Mouse (Mus musculus): ENCODE data around the gene Olfr975. TPM values are rescaled to one million over a fixed set of nuclear protein-coding genes. Genes with fewer than 3 reads are reported as not detected.
"Not testable (repeated sequence)": the region's sequence is repeated elsewhere in the genome, so short reads cannot be mapped to it uniquely, and the experiment has no call there.

Gene Olfr975
- not detected in 2 replicates for polyA plus RNA-seq (2012; rRNA removed)

- no peak for DNase-seq (ENCODE audit: low read depth in 1 of 2, low spot score in 2 of 2)
- H3K4me3 ChIP-seq (ENCODE audit: extremely low read depth, insufficient read depth, insufficient read length), result no peak within 1 kb of the TSS
- H3K4me1 ChIP-seq (ENCODE audit: control insufficient read depth, insufficient read depth, insufficient read length), result no peaks in the 10 kb centered on the region
- WGBS, result 70% methylated on average over 1 of the region's 1 CpGs
- H3K27me3 ChIP-seq (ENCODE audit: control insufficient read depth, insufficient read depth, low read length), result no peaks in the 10 kb centered on the region
- H3K36me3 ChIP-seq (ENCODE audit: control insufficient read depth, insufficient read depth, low read length), result no peaks in the 10 kb centered on the region
- TF ChIP-seq POLR2A (IDR thresholded peaks at IDR 0.05; ENCODE audit: low read depth, low read length), result no peak
- H3K27ac ChIP-seq (ENCODE audit: insufficient read depth, low read length), result no peak within 1 kb of the TSS
These were observed at the start of gene Olfr975 for GRCm38 (mm10) chr9:39951946-39952345. Olfr975 (minus strand) TSS chr9:39952046.

GRCm38 (mm10) chr9:39991813-39992212 lies 40.0 kb upstream of the Olfr975 start, which contains the start of gene Olfr978:
Olfr978 (plus strand) TSS chr9:39992113.
- H3K27ac ChIP-seq (ENCODE audit: insufficient read depth, low read length), result no peak within 1 kb of the TSS
- no peaks in the 10 kb centered on the region for H3K4me1 ChIP-seq (ENCODE audit: control insufficient read depth, insufficient read depth, insufficient read length)
- no peaks in the 10 kb centered on the region for H3K36me3 ChIP-seq (ENCODE audit: control insufficient read depth, insufficient read depth, low read length)
- 86% methylated on average over 2 of the region's 2 CpGs for WGBS
- no peak for DNase-seq (ENCODE audit: low read depth in 1 of 2, low spot score in 2 of 2)
- no peak within 1 kb of the TSS for H3K4me3 ChIP-seq (ENCODE audit: extremely low read depth, insufficient read depth, insufficient read length)
- no peaks in the 10 kb centered on the region for H3K27me3 ChIP-seq (ENCODE audit: control insufficient read depth, insufficient read depth, low read length)
- TF ChIP-seq POLR2A (IDR thresholded peaks at IDR 0.05; ENCODE audit: low read depth, low read length) (no peak), CTCF (IDR thresholded peaks at IDR 0.05; ENCODE audit: extremely low read depth, insufficient read depth, insufficient read length, insufficient replicate concordance) (no peak)

GRCm38 (mm10) chr9:39976581-39977145 lies 24.8 kb upstream of the Olfr975 start:
- H3K36me3 ChIP-seq (ENCODE audit: control insufficient read depth, insufficient read depth, low read length); H3K4me3 ChIP-seq (ENCODE audit: extremely low read depth, insufficient read depth, insufficient read length); H3K4me1 ChIP-seq (ENCODE audit: control insufficient read depth, insufficient read depth, insufficient read length); H3K27me3 ChIP-seq (ENCODE audit: control insufficient read depth, insufficient read depth, low read length); H3K27ac ChIP-seq (ENCODE audit: insufficient read depth, low read length); DNase-seq (ENCODE audit: low read depth in 1 of 2, low spot score in 2 of 2): not testable (repeated sequence)
- 88% methylated on average over 1 of the region's 1 CpGs for WGBS

- not testable (repeated sequence) for H3K27ac ChIP-seq (ENCODE audit: insufficient read depth, low read length); H3K4me3 ChIP-seq (ENCODE audit: extremely low read depth, insufficient read depth, insufficient read length); H3K36me3 ChIP-seq (ENCODE audit: control insufficient read depth, insufficient read depth, low read length); H3K27me3 ChIP-seq (ENCODE audit: control insufficient read depth, insufficient read depth, low read length); DNase-seq (ENCODE audit: low read depth in 1 of 2, low spot score in 2 of 2); H3K4me1 ChIP-seq (ENCODE audit: control insufficient read depth, insufficient read depth, insufficient read length)
- WGBS, result 81% methylated on average over 8 of the region's 9 CpGs
These were observed 9.2 kb upstream of the Olfr975 start, which contains the start of gene Olfr976 for GRCm38 (mm10) chr9:39961033-39961432. Olfr976 (minus strand) TSS chr9:39961133.

GRCm38 (mm10) chr9:39937201-39937600 lies 14.6 kb downstream of the Olfr975 start, which contains the start of gene Olfr974:
Olfr974 (plus strand) TSS chr9:39937501.
- 89% methylated on average over 1 of the region's 1 CpGs for WGBS
- H3K27me3 ChIP-seq (ENCODE audit: control insufficient read depth, insufficient read depth, low read length), result no peaks in the 10 kb centered on the region
- H3K4me1 ChIP-seq (ENCODE audit: control insufficient read depth, insufficient read depth, insufficient read length), result no peaks in the 10 kb centered on the region
- H3K27ac ChIP-seq (ENCODE audit: insufficient read depth, low read length), result no peak within 1 kb of the TSS
- TF ChIP-seq CTCF (IDR thresholded peaks at IDR 0.05; ENCODE audit: extremely low read depth, insufficient read depth, insufficient read length, insufficient replicate concordance), result no peak
- no peak for TF ChIP-seq POLR2A (IDR thresholded peaks at IDR 0.05; ENCODE audit: low read depth, low read length)
- H3K36me3 ChIP-seq (ENCODE audit: control insufficient read depth, insufficient read depth, low read length), result no peaks in the 10 kb centered on the region
- no peak for DNase-seq (ENCODE audit: low read depth in 1 of 2, low spot score in 2 of 2)
- no peak within 1 kb of the TSS for H3K4me3 ChIP-seq (ENCODE audit: extremely low read depth, insufficient read depth, insufficient read length)

GRCm38 (mm10) chr9:39928837-39929236 lies 23.0 kb downstream of the Olfr975 start:
- not testable (repeated sequence) for H3K4me3 ChIP-seq (ENCODE audit: extremely low read depth, insufficient read depth, insufficient read length); H3K27ac ChIP-seq (ENCODE audit: insufficient read depth, low read length); H3K36me3 ChIP-seq (ENCODE audit: control insufficient read depth, insufficient read depth, low read length); DNase-seq (ENCODE audit: low read depth in 1 of 2, low spot score in 2 of 2); H3K27me3 ChIP-seq (ENCODE audit: control insufficient read depth, insufficient read depth, low read length); H3K4me1 ChIP-seq (ENCODE audit: control insufficient read depth, insufficient read depth, insufficient read length)
- 73% methylated on average over 1 of the region's 1 CpGs for WGBS

GRCm38 (mm10) chr9:39927975-39928836 lies 23.6 kb downstream of the Olfr975 start:
- not testable (repeated sequence) for DNase-seq (ENCODE audit: low read depth in 1 of 2, low spot score in 2 of 2)

More at GRCm38 (mm10) chr9:39927975-39928836, 23.6 kb downstream of the Olfr975 start:
- H3K36me3 ChIP-seq (ENCODE audit: control insufficient read depth, insufficient read depth, low read length); H3K27me3 ChIP-seq (ENCODE audit: control insufficient read depth, insufficient read depth, low read length); H3K4me1 ChIP-seq (ENCODE audit: control insufficient read depth, insufficient read depth, insufficient read length); H3K4me3 ChIP-seq (ENCODE audit: extremely low read depth, insufficient read depth, insufficient read length); H3K27ac ChIP-seq (ENCODE audit: insufficient read depth, low read length): not testable (repeated sequence)
- whole genome bisulfite sequencing, result no CpG with 5 or more reads among the region's 4 CpGs
